Mouse (Mus musculus) adrenal gland (tissue): ENCODE data around the gene Flrt1.

Experiments
- intact Hi-C: fragments of 180-260 bp; cut with DNase I; formaldehyde crosslinking; loops from one replicate; pipeline ENCODE4 v1.15.1; 2025
- long read RNA-seq, 2 experiments: library from polyadenylated mRNA; unstranded; transcript quantifications; one replicate each; pipeline ENCODE4 v2.0.0; 2020; ENCODE audit warnings: borderline replicate concordance in 1 of 2; ENCODE audit not compliant: insufficient replicate concordance in 1 of 2

Flrt1 gene
- long read RNA-seq, experiment 1, partial matches to known transcripts = 0 of 2 reads
- long read RNA-seq, experiment 1, other reads (novel, unspliced or antisense) = 2 of 2 reads
- long read RNA-seq, experiment 2, partial matches to known transcripts = 0 of 25 reads
- long read RNA-seq, experiment 2, other reads (novel, unspliced or antisense) = 25 of 25 reads

DNA sequence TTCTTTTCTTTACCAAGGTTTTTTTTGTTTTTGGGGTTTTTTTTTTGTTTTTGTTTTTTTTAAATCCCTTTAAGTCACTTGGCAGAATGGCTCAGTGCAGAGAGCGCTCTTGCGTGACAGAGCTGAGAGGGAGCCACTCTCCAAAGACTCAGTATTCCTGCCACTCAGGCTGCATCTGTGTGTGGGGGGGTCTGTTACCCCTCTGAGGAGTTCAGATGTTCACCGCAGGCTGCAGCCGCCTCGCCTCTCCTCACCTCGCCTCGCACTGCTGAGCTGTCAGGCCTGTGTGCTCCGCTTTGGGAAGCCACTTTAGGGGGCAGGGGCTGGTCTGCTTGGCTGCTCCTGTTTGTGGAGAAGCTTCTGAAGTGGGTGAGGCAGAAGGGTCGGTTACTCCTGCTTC is at the start of gene Flrt1:
TSS of gene Flrt1 (minus strand) at position 186 of the 400 bp plus-strand sequence.
- intact Hi-C loops = loop anchor here (5.0 kb wide), 1 partner anchor 33 kb away; no protein-coding TSS in a partner anchor

GRCm38 (mm10) chr19:7155196-7155595 is 49.7 kb upstream of the Flrt1 start:
- intact Hi-C loops = no loop called here

DNA sequence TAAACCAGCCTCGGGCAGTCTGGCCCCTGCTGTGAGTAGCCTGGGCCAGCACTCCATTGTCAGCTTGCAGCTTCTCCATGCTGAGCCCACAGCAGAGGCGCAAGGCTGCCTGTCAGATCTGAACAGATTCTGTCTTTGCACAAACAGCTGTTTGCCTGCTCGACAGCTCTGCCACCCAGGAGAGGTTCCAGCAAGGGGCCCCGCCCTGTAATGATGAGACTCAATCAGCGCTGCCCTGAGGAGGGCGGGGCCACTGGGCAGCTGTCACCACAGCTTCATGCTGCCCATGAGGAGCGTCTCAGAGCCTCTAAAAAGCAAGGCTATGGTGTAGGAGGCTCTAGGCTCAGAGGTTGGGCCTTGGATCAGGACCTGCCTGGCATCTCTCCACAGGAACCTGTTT is 47.7 kb upstream of the Flrt1 start:
- intact Hi-C loops = no loop called here

GRCm38 (mm10) chr19:7151927-7152653 is 46.6 kb upstream of the Flrt1 start:
- intact Hi-C loops = no loop called here

DNA sequence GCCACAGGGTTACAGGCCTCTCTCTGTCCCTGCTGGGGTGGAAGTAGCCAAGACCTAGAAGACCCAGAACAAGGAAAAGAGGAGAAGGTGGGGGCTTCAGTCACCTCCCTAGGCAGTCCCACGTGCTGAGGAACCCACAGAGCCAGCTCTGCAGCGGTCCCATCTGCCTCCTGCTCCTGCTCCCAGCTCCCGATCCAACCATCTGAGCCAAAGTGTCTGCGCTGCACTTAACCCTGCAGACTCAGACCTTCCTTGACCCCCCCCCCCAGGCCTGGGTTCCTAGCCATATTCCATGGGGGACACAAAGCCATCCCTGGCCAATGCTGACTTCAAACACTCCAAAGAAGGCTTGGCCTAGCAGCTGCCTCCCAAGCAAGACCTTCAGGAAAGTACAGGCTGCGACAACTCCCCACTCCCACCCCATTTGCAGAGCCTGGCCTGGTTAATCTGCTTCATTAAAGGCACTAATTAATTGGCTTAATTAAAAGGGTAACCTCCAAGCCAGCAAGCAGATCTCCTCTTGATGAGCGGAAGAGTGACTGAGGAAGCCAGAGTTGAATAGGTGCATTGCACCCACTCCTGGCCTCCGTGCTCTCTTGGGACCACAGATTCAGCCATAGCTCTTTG is 45.9 kb upstream of the Flrt1 start:
- intact Hi-C loops = no loop called here

GRCm38 (mm10) chr19:7149158-7149685 is 43.7 kb upstream of the Flrt1 start:
- intact Hi-C loops = no loop called here

- intact Hi-C loops = no loop called here
Measured at GRCm38 (mm10) chr19:7148541-7149085, 43.1 kb upstream of the Flrt1 start.

- intact Hi-C loops = no loop called here
Measured at GRCm38 (mm10) chr19:7148096-7148495, 42.6 kb upstream of the Flrt1 start.

- intact Hi-C loops = no loop called here
Measured at GRCm38 (mm10) chr19:7146376-7146775, 40.8 kb upstream of the Flrt1 start.

DNA sequence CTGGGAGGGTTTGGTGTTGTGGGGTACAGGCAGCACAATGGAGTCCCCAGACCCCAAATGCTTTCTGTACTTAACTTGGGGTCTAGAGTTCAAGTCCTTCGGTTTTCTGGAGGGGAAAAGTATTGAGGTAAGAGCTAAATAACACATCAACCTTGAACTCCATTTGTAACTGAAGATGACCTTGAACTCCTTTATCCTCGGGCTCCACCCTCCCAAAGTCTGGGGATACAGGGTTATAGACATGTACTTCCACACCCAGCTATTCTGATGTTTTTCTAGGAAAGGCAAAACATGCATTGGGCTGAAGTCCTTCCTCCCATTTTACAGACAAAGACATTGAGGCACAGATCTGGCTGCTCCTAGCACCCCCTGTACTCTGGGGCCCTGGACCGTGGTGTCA is 38.9 kb upstream of the Flrt1 start:
- intact Hi-C loops = no loop called here

- intact Hi-C loops = no loop called here
Measured at GRCm38 (mm10) chr19:7143854-7144253, 38.3 kb upstream of the Flrt1 start.

GRCm38 (mm10) chr19:7142207-7142915 is 36.8 kb upstream of the Flrt1 start:
- intact Hi-C loops = no loop called here

DNA sequence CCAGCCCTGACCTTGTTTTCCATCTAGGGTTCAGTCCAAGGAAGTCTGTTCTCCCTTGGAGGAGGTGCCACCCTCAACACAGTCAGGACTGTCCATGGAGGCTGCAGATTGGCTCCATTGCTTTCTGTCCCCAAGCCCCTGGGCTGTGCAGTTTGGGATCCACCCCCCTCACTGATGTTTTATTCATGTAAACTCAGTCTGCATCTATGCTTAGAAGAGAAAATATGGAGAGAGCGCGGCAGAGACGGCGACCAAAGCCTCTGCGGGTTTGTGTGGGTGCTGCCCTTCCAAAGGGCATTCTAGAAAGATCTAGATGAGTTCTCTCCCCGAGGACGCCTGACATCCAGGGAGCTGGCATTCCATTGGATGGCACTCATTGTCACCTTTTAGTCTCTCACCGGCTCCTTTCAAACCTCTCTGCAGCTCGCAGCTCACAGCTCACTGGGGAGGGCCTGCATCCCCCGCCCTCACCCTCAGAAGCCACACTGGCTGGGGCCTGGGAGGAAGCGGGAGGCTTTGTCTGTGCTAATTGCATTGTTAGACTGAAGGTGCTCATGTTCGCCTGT is 35.4 kb upstream of the Flrt1 start:
- intact Hi-C loops = no loop called here

DNA sequence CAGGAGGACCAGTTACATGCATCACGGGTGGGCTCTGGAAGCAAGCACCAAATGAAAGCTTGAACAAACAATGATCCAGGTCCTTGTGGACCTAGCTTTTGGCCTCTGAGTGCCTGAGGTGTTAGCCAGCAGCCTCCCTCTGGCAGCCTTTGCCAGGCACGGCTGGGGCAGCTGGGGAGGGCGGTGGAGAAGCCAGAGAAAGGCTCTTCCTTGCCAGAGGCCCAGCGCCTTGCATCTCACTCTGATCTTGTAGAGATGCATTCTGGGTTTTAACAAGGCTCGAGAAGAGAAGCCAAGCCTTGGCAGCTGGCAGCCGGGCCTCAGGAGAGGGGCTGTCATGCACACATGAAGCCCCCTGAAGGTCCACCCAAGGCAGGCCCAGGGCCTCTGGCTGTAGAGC is 34.8 kb upstream of the Flrt1 start:
- intact Hi-C loops = no loop called here

- intact Hi-C loops = no loop called here
Measured at GRCm38 (mm10) chr19:7139321-7139720, 33.8 kb upstream of the Flrt1 start.

DNA sequence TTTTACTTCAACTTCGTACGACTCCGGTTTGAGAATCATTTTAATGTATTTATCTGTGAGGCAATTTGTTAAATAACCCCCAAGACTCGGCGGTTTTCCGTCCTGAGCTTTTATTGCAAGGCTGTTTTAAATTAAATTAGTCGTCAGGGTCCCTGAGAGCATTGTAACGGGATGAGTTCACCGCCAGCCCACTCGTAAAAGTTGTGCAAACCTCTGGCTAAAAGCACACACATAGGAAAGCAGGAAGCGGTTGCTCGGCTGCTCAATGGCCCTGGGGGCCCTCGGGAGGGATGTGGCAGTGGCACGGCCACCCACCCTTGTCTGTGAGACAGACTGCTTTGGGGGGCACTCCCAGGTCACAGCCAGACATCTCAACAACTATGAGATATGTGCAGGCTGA is 32.8 kb upstream of the Flrt1 start:
- intact Hi-C loops = no loop called here

GRCm38 (mm10) chr19:7136714-7137498 is 31.4 kb upstream of the Flrt1 start:
- intact Hi-C loops = no loop called here

- intact Hi-C loops = no loop called here
Measured at GRCm38 (mm10) chr19:7136016-7136415, 30.5 kb upstream of the Flrt1 start.

DNA sequence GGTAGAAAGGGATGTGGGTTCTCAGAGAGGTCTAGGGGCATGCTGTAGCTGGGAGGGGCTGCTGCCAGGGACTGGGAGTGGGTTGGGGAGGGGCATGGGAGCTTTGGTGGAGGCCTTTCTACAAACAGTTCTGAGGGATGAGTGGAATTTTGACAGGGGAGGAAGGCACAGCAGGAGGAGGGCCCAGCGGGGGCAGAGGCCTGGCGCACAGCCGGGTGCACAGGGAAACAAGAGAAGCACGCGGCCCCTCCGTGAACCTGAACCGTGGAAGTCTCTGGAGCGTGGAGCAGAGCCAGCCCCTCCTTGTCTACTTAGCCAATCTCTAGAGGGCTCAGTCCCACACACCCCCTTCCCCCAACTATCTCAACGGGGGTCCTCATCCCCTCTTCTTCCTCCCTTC is 30.0 kb upstream of the Flrt1 start:
- intact Hi-C loops = no loop called here

DNA sequence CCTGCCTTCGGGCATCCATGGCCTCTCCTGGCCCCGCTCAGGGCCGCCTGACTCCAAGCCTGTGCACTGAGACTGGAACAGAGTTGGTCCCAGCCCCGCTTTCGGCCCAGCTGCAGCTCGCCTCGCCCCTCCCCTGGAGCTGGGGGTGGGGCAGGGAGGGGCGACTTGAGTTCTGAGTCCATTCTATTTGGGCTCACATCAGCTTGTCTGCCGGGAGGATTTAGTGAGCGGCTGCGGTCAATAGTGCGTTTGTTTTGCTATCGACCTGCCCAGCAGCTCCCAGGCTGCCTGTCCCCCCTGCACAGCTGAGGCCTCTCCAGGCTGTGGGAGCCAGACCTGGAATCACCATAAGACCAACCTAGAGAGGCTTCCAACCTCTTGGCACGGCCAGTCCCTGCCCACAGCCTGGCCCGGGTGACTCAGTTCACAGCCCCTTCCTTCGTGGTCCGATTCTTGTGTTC is 29.1 kb upstream of the Flrt1 start:
- intact Hi-C loops = no loop called here
